Mouse (Mus musculus) cerebellum, postnatal 36 days (tissue): ENCODE measurements at regions not wholly inside any gene's neighbourhood (a gene's known extent, or its start where the extent isn't known, plus 50 kb on each side); places are given as distances from the start of the nearest gene placed in this dataset.
A peak's percentile ranks its signal among the peaks of the same experiment; 100 is the strongest.

ENCODE experiments used
- DNase-seq, 2 experiments: peaks; one replicate each; pipeline ENCODE4 v3.0.0; 2021 to 2022; ENCODE audit warnings: mixed read lengths in 2 of 2

DNA sequence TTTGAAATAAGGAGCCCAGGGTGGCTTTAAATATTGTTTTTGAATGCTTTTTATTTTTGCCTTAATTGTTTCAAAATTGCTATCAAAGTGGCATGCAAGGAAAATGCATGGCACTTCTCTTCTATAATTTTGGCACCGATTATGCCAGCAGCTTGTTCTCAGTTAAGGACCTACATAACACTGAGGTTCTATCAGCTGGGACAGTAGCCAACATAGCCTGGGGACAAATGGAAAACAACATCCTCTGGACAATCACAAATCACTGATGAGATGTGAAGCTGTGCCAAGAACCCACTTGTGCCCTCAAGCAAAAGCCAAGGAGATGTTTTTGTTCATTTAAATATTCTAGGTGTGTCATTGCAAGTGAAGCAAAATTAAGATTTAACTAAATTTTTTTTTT is 364.9 kb downstream of the 4931400O07Rik start:
- peak; percentile 64 to 72 for DNase-seq
